Mouse (Mus musculus) embryonic facial prominence, embryonic 15.5 days (tissue): ENCODE measurements around the gene Cpne5. TPM values are rescaled to one million over a fixed set of nuclear protein-coding genes. Genes with fewer than 3 reads are reported as not detected.

ENCODE experiments used
- ATAC-seq: fragments of 200-750 bp; cut with Nextera tagmentation; 2 replicates; pipeline ENCODE4 v1.8.0; 2017; ENCODE audit warnings: low read depth, moderate TSS enrichment; ENCODE audit not compliant: insufficient number of reproducible peaks, low FRiP score, low TSS enrichment
- H3K27ac ChIP-seq: fragments of 300-500 bp; sonication (generic); replicated peaks from 2 replicates; pipeline ENCODE4 v1.5.1; 2015; ENCODE audit warnings: mild to moderate bottlenecking, inconsistent platforms
- H3K27me3 ChIP-seq: fragments of 300-500 bp; sonication (generic); 2 replicates; pipeline ENCODE4 v1.6.1; 2015; ENCODE audit warnings: inconsistent platforms
- H3K36me3 ChIP-seq: fragments of 300-500 bp; sonication (generic); 2 replicates; pipeline ENCODE4 v1.6.1; 2015; ENCODE audit warnings: mild to moderate bottlenecking, inconsistent platforms
- H3K4me1 ChIP-seq: fragments of 300-500 bp; sonication (generic); 2 replicates; pipeline ENCODE4 v1.6.1; 2015; ENCODE audit warnings: inconsistent platforms
- H3K4me2 ChIP-seq: fragments of 300-500 bp; sonication (generic); replicated peaks from 2 replicates; pipeline ENCODE4 v1.6.1; 2015; ENCODE audit warnings: mild to moderate bottlenecking, inconsistent platforms
- H3K4me3 ChIP-seq: fragments of 300-500 bp; sonication (generic); replicated peaks from 2 replicates; pipeline ENCODE4 v1.5.1; 2015; ENCODE audit warnings: mild to moderate bottlenecking, inconsistent platforms
- H3K9ac ChIP-seq: fragments of 300-500 bp; sonication (generic); 2 replicates; pipeline ENCODE4 v1.6.1; 2015; ENCODE audit warnings: inconsistent platforms
- H3K9me3 ChIP-seq: fragments of 300-500 bp; sonication (generic); replicated peaks from 2 replicates; pipeline ENCODE4 v1.6.1; 2016; ENCODE audit warnings: inconsistent platforms
- WGBS: fragments of 180-500 bp; shearing (Covaris S2); methylation state at CpG from one replicate; pipeline ENCODE4 v1.1.7; 2015; 5-methylcytosine and 5-hydroxymethylcytosine counted together
- polyA plus RNA-seq: library from polyadenylated mRNA; unstranded; fragments of >200 nt; fragmentation: Nextera tagmentation; extraction: Ambion mirVana; gene quantifications from 2 replicates; pipeline ENCODE4 v1.2.1, GENCODE M21; 2015

The Cpne5 gene
- polyA plus RNA-seq, 1 experiment from 2014 or later: 27.6 TPM

GRCm38 (mm10) chr17:29210037-29210436 is 27.9 kb downstream of the Cpne5 start:
- WGBS: 95% methylated on average over 3 of the region's 3 CpGs
- ATAC-seq: no peak

DNA sequence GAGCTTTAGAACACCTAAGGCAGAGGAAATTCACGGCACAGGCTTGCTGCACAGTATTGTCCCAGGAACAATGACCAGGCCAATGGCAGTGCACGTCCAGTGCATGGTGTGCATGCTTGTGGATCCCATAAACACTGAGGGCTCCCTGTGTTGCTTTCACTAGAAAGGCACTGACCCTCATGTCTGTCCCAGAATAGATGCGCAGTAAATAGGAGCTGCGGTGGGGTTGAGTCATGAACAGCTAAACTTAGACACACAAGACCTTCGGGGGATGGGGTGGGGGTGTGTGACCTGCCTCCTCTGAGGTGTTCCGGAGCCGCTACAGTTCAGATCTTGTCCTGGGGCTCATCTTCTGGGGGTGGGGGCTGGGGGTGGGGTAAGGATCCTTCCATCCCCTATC is 31.9 kb downstream of the Cpne5 start:
- H3K27me3 ChIP-seq: 0 out of 2 replicates have a peak, but pooled peaks cover 4% of the 10 kb centered on the region
- no peak for ATAC-seq
- no peak overlapping the region for H3K9ac ChIP-seq
- H3K9me3 ChIP-seq: no peaks in the 10 kb centered on the region
- H3K4me3 ChIP-seq: no peak overlapping the region
- no peaks in the 10 kb centered on the region for H3K4me1 ChIP-seq
- no peak overlapping the region for H3K4me2 ChIP-seq
- no peaks in the 10 kb centered on the region for H3K36me3 ChIP-seq
- WGBS: 78% methylated on average over 7 of the region's 7 CpGs
- no peak overlapping the region for H3K27ac ChIP-seq

More at GRCm38 (mm10) chr17:29210037-29210436, 27.9 kb downstream of the Cpne5 start:
- Histone ChIP-seq H3K9ac (no peak overlapping the region), H3K4me1 (peaks cover 14% of the 10 kb centered on the region), H3K36me3 (no peaks in the 10 kb centered on the region), H3K27me3 (peaks cover 8% of the 10 kb centered on the region; the same call in 1 of the 2 replicates), H3K4me2 (no peak overlapping the region), H3K9me3 (no peaks in the 10 kb centered on the region), H3K27ac (no peak overlapping the region), H3K4me3 (no peak overlapping the region)

DNA sequence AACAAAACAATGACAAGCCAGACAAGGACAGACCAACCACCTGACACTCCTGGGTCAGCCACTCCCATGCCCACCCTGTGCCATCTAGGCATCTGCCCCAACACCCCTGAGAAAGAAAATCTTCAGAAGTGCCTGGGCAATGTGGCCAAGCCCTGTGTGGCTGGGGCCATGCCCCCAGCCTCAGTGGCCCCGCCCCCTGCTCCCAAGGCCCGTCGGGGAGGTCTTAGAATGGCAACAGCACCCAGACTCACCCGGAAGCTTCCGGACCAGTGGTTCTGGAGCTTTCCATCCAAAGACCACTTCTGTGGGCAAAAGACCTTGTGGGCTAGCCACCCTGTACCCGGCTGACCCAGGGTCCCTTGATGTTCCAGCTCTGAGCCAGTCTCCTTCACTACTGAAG is 35.4 kb downstream of the Cpne5 start:
- Histone ChIP-seq H3K27me3 (0 out of 2 replicates have a peak, but pooled peaks cover 4% of the 10 kb centered on the region), H3K27ac (no peak overlapping the region), H3K9ac (no peak overlapping the region), H3K4me1 (peaks cover 12% of the 10 kb centered on the region), H3K9me3 (no peaks in the 10 kb centered on the region), H3K4me3 (no peak overlapping the region), H3K4me2 (no peak overlapping the region), H3K36me3 (no peaks in the 10 kb centered on the region)
- ATAC-seq: 0 out of 2 replicates have a peak, but pooled peaks have one; percentile 32
- WGBS: 83% methylated on average over 6 of the region's 6 CpGs

DNA sequence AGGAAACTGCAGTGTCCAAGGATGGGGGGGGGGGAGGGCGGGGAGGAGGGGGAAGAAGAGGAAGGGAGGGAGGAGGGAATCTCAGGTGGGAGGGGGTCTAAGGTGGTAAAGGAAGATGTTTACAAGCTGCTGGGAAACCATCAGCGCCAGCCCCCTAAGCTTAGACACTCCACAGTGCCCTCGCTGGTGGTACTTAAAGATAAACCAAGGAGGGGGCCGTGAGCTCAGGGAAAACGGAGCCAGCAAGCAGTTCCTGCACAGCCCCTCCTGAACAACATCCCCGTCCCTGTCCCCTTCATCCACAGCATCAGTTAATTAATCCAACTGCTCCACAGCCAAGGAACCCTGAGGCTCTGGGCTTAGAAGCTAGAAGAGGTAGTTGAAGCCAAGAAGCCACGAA is 38.1 kb downstream of the Cpne5 start:
- no peaks in the 10 kb centered on the region for H3K9me3 ChIP-seq
- peaks cover 12% of the 10 kb centered on the region for H3K4me1 ChIP-seq
- 21% methylated on average over 6 of the region's 7 CpGs for WGBS
- no peak for ATAC-seq
- H3K27me3 ChIP-seq: 0 out of 2 replicates have a peak, but pooled peaks cover 4% of the 10 kb centered on the region
- H3K9ac ChIP-seq: no peak overlapping the region
- H3K4me2 ChIP-seq: no peak overlapping the region
- H3K27ac ChIP-seq: peak overlapping the region; percentile 83
- no peaks in the 10 kb centered on the region for H3K36me3 ChIP-seq
- no peak overlapping the region for H3K4me3 ChIP-seq

- peaks cover 12% of the 10 kb centered on the region for H3K4me1 ChIP-seq
- peak; percentile 77; the same call in 1 of the 2 replicates for ATAC-seq
- H3K4me3 ChIP-seq: no peak overlapping the region
- H3K36me3 ChIP-seq: no peaks in the 10 kb centered on the region
- 9% methylated on average over 9 of the region's 9 CpGs for WGBS
- H3K27ac ChIP-seq: peak overlapping the region; percentile 83
- no peak overlapping the region for H3K4me2 ChIP-seq
- 0 out of 2 replicates have a peak, but pooled peaks cover 4% of the 10 kb centered on the region for H3K27me3 ChIP-seq
- H3K9me3 ChIP-seq: no peaks in the 10 kb centered on the region
- no peak overlapping the region for H3K9ac ChIP-seq
Observed at GRCm38 (mm10) chr17:29199151-29199800, 38.7 kb downstream of the Cpne5 start.

DNA sequence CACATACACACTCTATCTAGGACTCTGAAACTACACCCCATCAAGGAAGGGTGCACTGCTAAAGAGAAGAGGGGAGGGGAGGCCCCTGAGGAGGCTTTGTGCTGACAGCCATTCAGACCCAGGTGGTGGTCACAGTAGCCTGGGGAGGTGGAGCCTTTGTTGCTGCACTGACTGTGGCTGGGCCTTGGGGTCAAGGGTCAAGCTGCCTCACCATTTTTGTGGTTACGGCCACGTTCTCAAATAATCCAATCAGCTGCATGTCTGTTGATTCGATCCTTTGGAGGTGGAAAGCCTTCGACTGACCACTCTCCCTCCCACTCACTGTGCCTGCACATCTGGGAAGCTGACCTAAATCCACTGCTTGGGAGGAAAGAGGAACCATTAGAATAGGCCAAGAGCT is 42.4 kb downstream of the Cpne5 start:
- no peak for ATAC-seq
- no peak overlapping the region for H3K4me2 ChIP-seq
- 44% methylated on average over 4 of the region's 4 CpGs for WGBS

DNA sequence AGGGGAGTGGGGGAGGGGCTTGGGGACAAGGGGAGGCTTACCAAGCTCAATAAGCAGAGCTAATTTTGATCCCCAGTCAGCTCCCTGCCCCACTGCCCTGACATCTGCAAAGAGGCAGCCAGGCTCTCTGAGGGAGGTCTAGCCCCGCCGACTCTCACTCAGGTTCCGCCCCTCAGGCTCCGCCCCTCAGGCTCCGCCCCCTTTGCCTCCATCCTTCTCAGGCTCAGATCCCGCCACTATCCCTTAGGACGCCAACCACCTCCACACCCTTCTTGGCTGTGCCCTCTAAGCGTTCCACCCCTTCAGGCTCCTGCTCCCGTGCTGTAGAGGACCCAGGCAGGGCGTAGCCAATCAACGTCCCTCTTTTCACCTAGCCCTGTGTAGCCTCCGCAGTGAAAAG is 49.0 kb downstream of the Cpne5 start:
- WGBS: 5% methylated on average over 12 of the region's 12 CpGs
- Histone ChIP-seq H3K4me3 (no peak overlapping the region), H3K4me2 (peak overlapping the region; percentile 23; the same call in 1 of the 2 replicates), H3K36me3 (no peaks in the 10 kb centered on the region), H3K9me3 (no peaks in the 10 kb centered on the region), H3K4me1 (peaks cover 31% of the 10 kb centered on the region), H3K27ac (no peak overlapping the region), H3K27me3 (no peaks in the 10 kb centered on the region), H3K9ac (no peak overlapping the region)
- no peak for ATAC-seq

More for the DNA sequence above, 42.4 kb downstream of the Cpne5 start:
- H3K4me1 ChIP-seq: peaks cover 12% of the 10 kb centered on the region
- H3K36me3 ChIP-seq: no peaks in the 10 kb centered on the region
- no peak overlapping the region for H3K27ac ChIP-seq
- H3K9me3 ChIP-seq: no peaks in the 10 kb centered on the region
- H3K27me3 ChIP-seq: no peaks in the 10 kb centered on the region
- H3K9ac ChIP-seq: no peak overlapping the region
- no peak overlapping the region for H3K4me3 ChIP-seq

GRCm38 (mm10) chr17:29186989-29187859 is 50.7 kb downstream of the Cpne5 start:
- 35% methylated on average over 10 of the region's 10 CpGs for WGBS
- Histone ChIP-seq H3K4me2 (no peak overlapping the region), H3K27ac (no peak overlapping the region), H3K27me3 (no peaks in the 10 kb centered on the region), H3K9ac (no peak overlapping the region), H3K36me3 (no peaks in the 10 kb centered on the region), H3K4me1 (peaks cover 42% of the 10 kb centered on the region), H3K4me3 (no peak overlapping the region), H3K9me3 (no peaks in the 10 kb centered on the region)
- ATAC-seq: no peak

- H3K27ac ChIP-seq: peak overlapping the region; percentile 45; the same call in 1 of the 2 replicates
- no peaks in the 10 kb centered on the region for H3K9me3 ChIP-seq
- H3K4me1 ChIP-seq: peaks cover 47% of the 10 kb centered on the region
- no peak overlapping the region for H3K4me2 ChIP-seq
- H3K9ac ChIP-seq: no peak overlapping the region
- 20% methylated on average over 7 of the region's 7 CpGs for WGBS
- peak; percentile 48; the same call in 1 of the 2 replicates for ATAC-seq
- H3K4me3 ChIP-seq: no peak overlapping the region
- H3K36me3 ChIP-seq: no peaks in the 10 kb centered on the region
- H3K27me3 ChIP-seq: no peaks in the 10 kb centered on the region
Observed at GRCm38 (mm10) chr17:29185376-29186046, 52.5 kb downstream of the Cpne5 start.

GRCm38 (mm10) chr17:29183162-29183561 is 54.8 kb downstream of the Cpne5 start:
- Histone ChIP-seq H3K9me3 (no peaks in the 10 kb centered on the region), H3K27me3 (no peaks in the 10 kb centered on the region)

DNA sequence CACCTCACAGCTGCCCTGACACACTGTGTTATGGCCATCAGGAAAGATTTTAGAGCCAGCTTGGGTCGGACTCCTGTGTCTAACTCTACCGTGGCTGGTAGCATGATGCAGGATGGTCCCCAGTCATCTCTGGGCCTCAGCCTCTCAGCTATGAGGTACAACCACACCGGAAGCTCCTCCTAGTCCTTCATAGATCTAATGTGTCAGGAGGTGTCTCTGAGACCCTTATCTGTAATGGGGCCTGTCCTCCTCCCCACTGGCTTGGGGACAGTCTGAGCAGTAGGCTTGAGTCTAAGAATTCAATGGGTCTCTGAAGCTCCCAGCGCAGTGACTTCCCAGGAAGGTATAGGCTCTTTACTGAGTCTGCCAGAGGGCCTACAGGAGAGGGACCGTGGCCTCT is 56.2 kb downstream of the Cpne5 start:
- no peak overlapping the region for H3K4me3 ChIP-seq
- H3K9me3 ChIP-seq: no peaks in the 10 kb centered on the region
- no peak overlapping the region for H3K27ac ChIP-seq
- H3K9ac ChIP-seq: no peak overlapping the region
- WGBS: 79% methylated on average over 5 of the region's 5 CpGs
- no peak for ATAC-seq
- H3K4me2 ChIP-seq: no peak overlapping the region
- H3K27me3 ChIP-seq: no peaks in the 10 kb centered on the region
- H3K36me3 ChIP-seq: no peaks in the 10 kb centered on the region
- peaks cover 29% of the 10 kb centered on the region for H3K4me1 ChIP-seq

More at GRCm38 (mm10) chr17:29183162-29183561, 54.8 kb downstream of the Cpne5 start:
- no peak overlapping the region for H3K4me2 ChIP-seq
- 51% methylated on average over 11 of the region's 11 CpGs for WGBS
- no peak for ATAC-seq
- no peaks in the 10 kb centered on the region for H3K36me3 ChIP-seq
- no peak overlapping the region for H3K27ac ChIP-seq
- H3K9ac ChIP-seq: no peak overlapping the region
- H3K4me3 ChIP-seq: no peak overlapping the region
- peaks cover 35% of the 10 kb centered on the region for H3K4me1 ChIP-seq
